Comparison of ENCODE assay signal across 26 mouse cellular contexts in genomic region chr19:3482831-3483230, GRCm38 (mm10).
DNase-seq lines count a peak whose midpoint lies in the region; ATAC-seq lines count a peak whose summit lies in the region.
"Had no signal": no experiment of that assay in that cellular context is flagged by ENCODE, and none has a peak within 500 bp of the region (broad histone marks: within the 10 kb centered on the region; RNA-seq: fewer than 3 reads in every experiment).

No protein-coding gene starts in this region.

- H3K9me3 ChIP-seq in liver, embryonic 12.5 days (replicated peaks), result no peaks in the 10 kb centered on the region
- H3K9me3 ChIP-seq: embryonic facial prominence, embryonic 15.5 days; heart, embryonic 10.5 days; intestine, embryonic 15.5 days; megakaryocyte, embryonic 14.5 days had no signal

- no peak overlapping the region for H3K4me3 ChIP-seq in liver, embryonic 12.5 days
- H3K4me3 ChIP-seq: embryonic facial prominence, embryonic 15.5 days; heart, embryonic 10.5 days; intestine, embryonic 15.5 days; megakaryocyte, embryonic 14.5 days had no signal

- H3K9ac ChIP-seq in liver, embryonic 12.5 days, result no peak overlapping the region
- H3K9ac ChIP-seq: embryonic facial prominence, embryonic 15.5 days; intestine, embryonic 15.5 days; liver, embryonic 14.5 days; lung, embryonic 14.5 days had no signal

- no peaks in the 10 kb centered on the region for H3K27me3 ChIP-seq in liver, embryonic 12.5 days (replicated peaks)
- H3K27me3 ChIP-seq: embryonic facial prominence, embryonic 15.5 days; intestine, embryonic 15.5 days; megakaryocyte, embryonic 14.5 days had no signal

- H3K27ac ChIP-seq in liver, embryonic 12.5 days, result no peak overlapping the region
- H3K27ac ChIP-seq: embryonic facial prominence, embryonic 15.5 days; heart, embryonic 10.5 days; intestine, embryonic 15.5 days; liver, embryonic 14.5 days had no signal

- H3K4me1 ChIP-seq in liver, embryonic 12.5 days, result no peaks in the 10 kb centered on the region
- H3K4me1 ChIP-seq: embryonic facial prominence, embryonic 15.5 days; heart, embryonic 10.5 days had no signal

- WGBS in liver, embryonic 12.5 days (ENCODE audit: insufficient replicate concordance), result 89% methylated on average over 7 of the region's 7 CpGs

- H3K4me2 ChIP-seq in liver, embryonic 12.5 days, result no peak overlapping the region
- H3K4me2 ChIP-seq: embryonic facial prominence, embryonic 15.5 days; intestine, embryonic 15.5 days; lung, embryonic 14.5 days had no signal

- peaks cover 92% of the 10 kb centered on the region for H3K36me3 ChIP-seq in liver, embryonic 12.5 days

- peak; percentile 22 for DNase-seq in layer of hippocampus, adult 9-11 months
- DNase-seq in layer of hippocampus, postnatal 36 days, result no peak
- peak; percentile 93 for DNase-seq in A20 (ENCODE audit: low read depth, low spot score)
- peak; percentile 26 to 56 for DNase-seq in frontal cortex, postnatal 36 days (ENCODE audit: low spot score in 2 of 2)
- peak; percentile 15 for DNase-seq in right cerebral cortex, postnatal 14 days
- DNase-seq in adrenal gland, postnatal 10 days, result no peak
- DNase-seq in c-Kit-positive CD71-positive TER-119-positive erythroid progenitor cells, embryonic 14.5 days (ENCODE audit: low spot score), result no peak
- DNase-seq: adrenal gland, adult 8-10 months; B cell, adult 2 months; cerebellum, adult 9-11 months; gastrocnemius, postnatal 10 days; heart, postnatal 4 days; kidney, adult 9 months; kidney, postnatal 14 days; lung, embryonic 14.5 days; lung, postnatal 36 days; midbrain, embryonic 14.5 days; thymus, postnatal 25 days had no signal

- no peak for ATAC-seq in liver, embryonic 12.5 days
- ATAC-seq: forebrain, embryonic 16.5 days; hindbrain, embryonic 16.5 days; intestine, embryonic 15.5 days had no signal

Comparison
In these comparisons a context has a peak if more than half of its experiments do, and no peak if none do; other contexts are left out.
1. DNase-seq: peak in layer of hippocampus, adult 9-11 months (single experiment), A20 (single experiment), frontal cortex, postnatal 36 days (2 of 2) and right cerebral cortex, postnatal 14 days (single experiment); none in layer of hippocampus, postnatal 36 days (0 of 2), adrenal gland, postnatal 10 days (single experiment) and c-Kit-positive CD71-positive TER-119-positive erythroid progenitor cells, embryonic 14.5 days (single experiment).